Mouse (Mus musculus) liver, embryonic 14.5 days (tissue): ENCODE results near the gene Snurf. TPM values are rescaled to one million over a fixed set of nuclear protein-coding genes. Genes with fewer than 3 reads are reported as not detected.

Experiments
- ATAC-seq: fragments of 200-750 bp; cut with Nextera tagmentation; 2 replicates; pipeline ENCODE4 v1.8.0; 2017; ENCODE audit warnings: moderate number of reproducible peaks, mild to moderate bottlenecking, moderate library complexity; ENCODE audit not compliant: insufficient read depth
- DNase-seq, 3 experiments: peaks; one replicate each; pipeline ENCODE4 v3.0.0-alpha.2; 2012 to 2013; ENCODE audit warnings: low read depth in 3 of 3, low spot score in 3 of 3
- H3K27ac ChIP-seq: fragments of 300-500 bp; sonication (generic); 2 replicates; pipeline ENCODE4 v1.5.1; 2014; ENCODE audit warnings: moderate library complexity, mild to moderate bottlenecking, control low read depth, inconsistent platforms
- H3K27me3 ChIP-seq: fragments of 300-500 bp; sonication (generic); 2 replicates; pipeline ENCODE4 v1.6.1; 2014; ENCODE audit warnings: mild to moderate bottlenecking, low read length, moderate library complexity; ENCODE audit not compliant: control insufficient read depth, insufficient read depth
- H3K36me3 ChIP-seq: fragments of 300-500 bp; sonication (generic); replicated peaks from 2 replicates; pipeline ENCODE4 v1.6.1; 2014; ENCODE audit warnings: low read depth; ENCODE audit not compliant: control insufficient read depth, insufficient read depth
- H3K4me1 ChIP-seq, 2 experiments: fragments of 200-500 bp in 1 of 2; fragments of 300-500 bp in 1 of 2; sonication (generic) in 1 of 2; replicated peaks; 2 replicates each; pipeline ENCODE4 v1.6.1; 2012 to 2014; ENCODE audit warnings: antibody characterized with exemption in 1 of 2, inconsistent platforms in 1 of 2, low read length in 1 of 2; ENCODE audit not compliant: control insufficient read depth in 2 of 2, insufficient read depth in 2 of 2
- H3K4me2 ChIP-seq: fragments of 300-500 bp; sonication (generic); 2 replicates; pipeline ENCODE4 v1.6.1; 2014; ENCODE audit warnings: low read depth, mild to moderate bottlenecking, control low read depth, moderate library complexity
- H3K4me3 ChIP-seq, 2 experiments: fragments of 200-500 bp in 1 of 2; fragments of 300-500 bp in 1 of 2; sonication (generic) in 1 of 2; 2 replicates each; pipeline ENCODE4 v1.5.1; 2012 to 2014; ENCODE audit warnings: low read depth in 2 of 2, low read length in 2 of 2, mild to moderate bottlenecking in 2 of 2, control low read depth in 1 of 2, inconsistent platforms in 1 of 2, moderate library complexity in 1 of 2; ENCODE audit not compliant: insufficient read depth in 1 of 2
- H3K9ac ChIP-seq: fragments of 300-500 bp; sonication (generic); replicated peaks from 2 replicates; pipeline ENCODE4 v1.6.1; 2014; ENCODE audit warnings: mild to moderate bottlenecking, control low read depth, moderate library complexity
- H3K9me3 ChIP-seq: fragments of 300-500 bp; sonication (generic); 2 replicates; pipeline ENCODE4 v1.6.1; 2016; ENCODE audit warnings: low read length, mixed read lengths; ENCODE audit not compliant: control insufficient read depth
- CTCF ChIP-seq: IDR thresholded peaks from 2 replicates; pipeline ENCODE4 v1.5.1; 2016; ENCODE audit warnings: antibody characterized with exemption, low read depth, control low read depth
- EP300 ChIP-seq: IDR thresholded peaks from 2 replicates; pipeline ENCODE4 v1.6.1; 2016; ENCODE audit warnings: antibody characterized with exemption, low read depth
- WGBS: fragments of 180-500 bp; shearing (Covaris S2); extraction: QIAGEN DNeasy Blood & Tissue Kit; methylation state at CpG from one replicate; pipeline ENCODE4 v1.1.7; 2014; ENCODE audit not compliant: insufficient replicate concordance; 5-methylcytosine and 5-hydroxymethylcytosine counted together
- polyA plus RNA-seq, 2 experiments: library from polyadenylated mRNA; depleted of rRNA in 1 of 2; stranded (reverse) in 1 of 2; unstranded in 1 of 2; fragments of >200 nt; fragmentation: Nextera tagmentation in 1 of 2; extraction: Ambion mirVana in 1 of 2; gene quantifications; 2 replicates each; pipeline versions ENCODE4 v1.2.1 to v1.2.3; 2012 to 2014

The Snurf gene
- polyA plus RNA-seq, 2 experiments, result 3.8 TPM; not detected in 1

- 46% methylated on average over 2 of the region's 2 CpGs for WGBS
- ATAC-seq, result no peak
- no peaks in the 10 kb centered on the region for H3K36me3 ChIP-seq
Observed at GRCm38 (mm10) chr7:60006262-60006661, 1.4 kb upstream of the Snurf start.

DNA sequence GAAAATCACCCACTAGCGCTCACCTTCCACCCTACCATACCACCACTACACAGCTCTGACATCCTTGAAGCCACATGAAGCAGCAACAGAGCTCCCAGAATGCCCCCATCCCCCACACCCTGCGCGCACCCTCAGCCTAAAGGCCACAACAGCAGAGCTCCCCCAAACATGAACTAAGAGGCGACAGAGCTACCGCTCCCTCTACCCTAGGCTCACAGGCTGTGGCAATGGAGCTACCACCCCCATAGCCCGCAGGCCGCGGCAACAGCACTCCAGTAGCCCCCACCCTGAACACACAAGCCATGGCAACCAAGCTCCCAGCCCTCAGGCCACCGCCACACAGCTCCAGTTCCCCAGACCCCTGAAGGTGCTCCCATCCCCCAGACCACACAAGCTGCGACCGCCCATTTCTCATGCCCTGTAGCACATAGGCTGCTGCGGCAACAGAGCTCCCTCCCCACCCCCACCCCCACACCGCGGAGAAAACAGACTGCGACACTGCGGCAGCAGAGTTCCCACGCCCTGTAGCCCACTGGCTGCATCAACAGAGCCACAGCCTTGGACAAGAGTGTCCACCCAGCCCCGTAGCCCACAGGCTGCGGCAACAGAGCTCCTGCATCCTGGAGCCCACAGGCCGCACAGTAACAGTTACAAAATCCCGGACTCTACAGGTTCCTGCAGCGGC, 786 bp downstream of the Snurf start:
- peak overlapping the region; percentile 64 for H3K4me2 ChIP-seq
- WGBS, result 47% methylated on average over 22 of the region's 22 CpGs
- DNase-seq (peak in 1 of 3 experiments; percentile 1), ATAC-seq (peak; percentile 70; the same call in 1 of the 2 replicates)
- no peak overlapping the region for H3K27ac ChIP-seq
- H3K27me3 ChIP-seq, result no peaks in the 10 kb centered on the region
- TF ChIP-seq CTCF, result no peak
- TF ChIP-seq EP300, result no peak
- no peaks in the 10 kb centered on the region for H3K36me3 ChIP-seq
- peak overlapping the region; percentile 43 for H3K9ac ChIP-seq
- H3K4me1 ChIP-seq, result 0 out of 4 replicates have a peak, but pooled peaks cover 0 to 6% of the 10 kb centered on the region in 2 experiments
- peak overlapping the region; percentile 47 to 52 for H3K4me3 ChIP-seq
- H3K9me3 ChIP-seq, result no peaks in the 10 kb centered on the region

More at GRCm38 (mm10) chr7:60006262-60006661, 1.4 kb upstream of the Snurf start:
- Histone ChIP-seq H3K9ac (no peak overlapping the region), H3K9me3 (no peaks in the 10 kb centered on the region), H3K4me2 (no peak overlapping the region), H3K4me3 (no peak overlapping the region), H3K27ac (no peak overlapping the region), H3K4me1 (0 out of 4 replicates have a peak, but pooled peaks cover 0 to 6% of the 10 kb centered on the region in 2 experiments), H3K27me3 (no peaks in the 10 kb centered on the region)
- TF ChIP-seq EP300 (no peak), CTCF (no peak)
- DNase-seq, result no peak

- Histone ChIP-seq H3K27me3 (no peaks in the 10 kb centered on the region), H3K4me2 (peak overlapping the region; percentile 64), H3K36me3 (no peaks in the 10 kb centered on the region), H3K9ac (peak overlapping the region; percentile 43), H3K4me1 (0 out of 4 replicates have a peak, but pooled peaks cover 0 to 6% of the 10 kb centered on the region in 2 experiments), H3K4me3 (peak overlapping the region; percentile 47 to 52), H3K9me3 (no peaks in the 10 kb centered on the region), H3K27ac (no peak overlapping the region)
- WGBS, result 55% methylated on average over 12 of the region's 12 CpGs
- TF ChIP-seq EP300, result no peak
- no peak for TF ChIP-seq CTCF
- DNase-seq (peak in 1 of 3 experiments; percentile 17), ATAC-seq (peak; percentile 72; the same call in 1 of the 2 replicates)
Observed at GRCm38 (mm10) chr7:60003006-60003865, 1.6 kb downstream of the Snurf start.

DNA sequence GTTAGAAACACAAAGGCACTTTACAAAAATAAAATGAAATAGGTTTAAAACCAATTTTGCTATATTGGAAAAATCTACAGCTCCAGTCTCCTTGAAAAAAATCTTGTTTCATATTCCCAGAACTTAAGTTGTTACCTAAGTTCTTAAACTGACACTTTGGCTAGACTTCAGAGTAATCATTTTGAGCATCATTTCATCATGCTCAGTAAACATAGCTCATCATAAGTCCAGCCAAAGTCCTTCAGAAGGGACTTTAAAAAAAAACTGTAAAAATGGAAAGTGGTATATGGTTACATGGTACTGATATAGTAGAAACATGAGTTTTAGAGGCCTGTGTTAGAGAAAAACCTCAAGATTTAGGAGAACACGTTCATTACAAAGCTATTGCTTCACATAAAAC, 26.2 kb downstream of the Snurf start:
- Histone ChIP-seq H3K9ac (no peak overlapping the region), H3K27me3 (no peaks in the 10 kb centered on the region), H3K4me2 (no peak overlapping the region), H3K36me3 (no peaks in the 10 kb centered on the region), H3K4me1 (no peaks in the 10 kb centered on the region), H3K27ac (no peak overlapping the region), H3K4me3 (no peak overlapping the region), H3K9me3 (no peaks in the 10 kb centered on the region)
- WGBS, result 38% methylated on average over 1 of the region's 1 CpGs
- ATAC-seq (no peak), DNase-seq (no peak)
- TF ChIP-seq EP300 (no peak), CTCF (no peak)

Other genes with a start within 250 kb of the Snurf start
- 0.40 and 0.55 TPM in 2 replicates for gene Gm38393, start within 50 bp of the Snurf start, polyA plus RNA-seq (2012; rRNA removed)
- gene Gm38393, start within 50 bp of the Snurf start, polyA plus RNA-seq (2014; fragmentation: Nextera tagmentation; extraction: Ambion mirVana), result 0.18 TPM in 1 of 2 replicates, not detected in the other
- 3.9 and 5.2 TPM in 2 replicates for gene Snrpn, start 135.2 kb upstream of the Snurf start, polyA plus RNA-seq (2012; rRNA removed)
- 5.5 and 7.5 TPM in 2 replicates for gene Snrpn, start 135.2 kb upstream of the Snurf start, polyA plus RNA-seq (2014; fragmentation: Nextera tagmentation; extraction: Ambion mirVana)